Mouse (Mus musculus): Measurements from ENCODE around the gene Camk2d.

GRCm38 (mm10) chr3:126744432-126745133 lies 148.5 kb downstream of the Camk2d start:
- TF ChIP-seq CTCF (IDR thresholded peaks at IDR 0.05; ENCODE audit: low read depth, low read length) = no peak
- no peak for TF ChIP-seq GATA1 (IDR thresholded peaks at IDR 0.05; ENCODE audit: borderline replicate concordance, low read length)
- no peak for TF ChIP-seq POLR2AphosphoS5 (IDR thresholded peaks at IDR 0.05; ENCODE audit: insufficient replicate concordance, low read depth, low read length)
- no peak for TF ChIP-seq TAL1 (conservative IDR thresholded peaks at IDR 0.05; ENCODE audit: low read depth, low read length)

Measured in G1E (cell line).